In genomic region chr8:125576127-125576526, GRCm38 (mm10) we compare ENCODE assay signal across 22 mouse cellular contexts.
"Had no signal": no experiment of that assay in that cellular context is flagged by ENCODE, and none has a peak within 500 bp of the region (broad histone marks: within the 10 kb centered on the region; RNA-seq: fewer than 3 reads in every experiment).

No protein-coding gene starts in this region.

- H3K9ac ChIP-seq: heart, embryonic 12.5 days; hindbrain, embryonic 12.5 days; hindbrain, embryonic 14.5 days; limb, embryonic 13.5 days; limb, embryonic 15.5 days; liver, embryonic 12.5 days had no signal

- H3K4me3 ChIP-seq: gastrocnemius, adult 2 months; heart, adult 2 months; heart, embryonic 12.5 days; hindbrain, embryonic 10.5 days; hindbrain, embryonic 12.5 days; layer of hippocampus, adult 2 months; limb, embryonic 13.5 days; limb, embryonic 15.5 days; liver, embryonic 12.5 days had no signal

- H3K4me2 ChIP-seq: heart, embryonic 12.5 days; hindbrain, embryonic 12.5 days; hindbrain, embryonic 14.5 days; limb, embryonic 13.5 days; limb, embryonic 15.5 days; liver, embryonic 12.5 days had no signal

- H3K4me1 ChIP-seq: heart, embryonic 12.5 days; hindbrain, embryonic 10.5 days; hindbrain, embryonic 12.5 days; limb, embryonic 15.5 days; liver, embryonic 12.5 days had no signal

- DNase-seq: gastrocnemius, adult 2 months; gastrocnemius, postnatal 14 days; gastrocnemius, postnatal 36 days; heart, adult 2 months; heart, postnatal 10 days; heart, postnatal 4 days; kidney, adult 18-20 months; kidney, adult 8-10 months; kidney, postnatal 10 days; kidney, postnatal 25 days; kidney, postnatal 4 days; left cerebral cortex, postnatal 4 days had no signal

- H3K36me3 ChIP-seq: heart, embryonic 12.5 days; hindbrain, embryonic 10.5 days; hindbrain, embryonic 12.5 days; limb, embryonic 13.5 days; limb, embryonic 15.5 days; liver, embryonic 12.5 days had no signal

- H3K27me3 ChIP-seq: heart, embryonic 12.5 days had no signal

- H3K9me3 ChIP-seq: hindbrain, embryonic 10.5 days; limb, embryonic 15.5 days; liver, embryonic 12.5 days had no signal

- ATAC-seq: hindbrain, embryonic 16.5 days; intestine, postnatal 0 days; liver, embryonic 12.5 days had no signal

- H3K27ac ChIP-seq: gastrocnemius, adult 2 months; heart, adult 2 months; hindbrain, embryonic 10.5 days; hindbrain, embryonic 12.5 days; hindbrain, embryonic 14.5 days; layer of hippocampus, adult 2 months; limb, embryonic 13.5 days; limb, embryonic 15.5 days; liver, embryonic 12.5 days had no signal
